Mouse (Mus musculus): ENCODE measurements around the gene Vkorc1l1. TPM values are rescaled to one million over a fixed set of nuclear protein-coding genes. Genes with fewer than 3 reads are reported as not detected.
"Not testable (repeated sequence)": the region's sequence is repeated elsewhere in the genome, so short reads cannot be mapped to it uniquely, and the experiment has no call there.

The Vkorc1l1 gene
- polyA plus RNA-seq, 1 experiment from 2014 or later: 15.2 TPM

DNA sequence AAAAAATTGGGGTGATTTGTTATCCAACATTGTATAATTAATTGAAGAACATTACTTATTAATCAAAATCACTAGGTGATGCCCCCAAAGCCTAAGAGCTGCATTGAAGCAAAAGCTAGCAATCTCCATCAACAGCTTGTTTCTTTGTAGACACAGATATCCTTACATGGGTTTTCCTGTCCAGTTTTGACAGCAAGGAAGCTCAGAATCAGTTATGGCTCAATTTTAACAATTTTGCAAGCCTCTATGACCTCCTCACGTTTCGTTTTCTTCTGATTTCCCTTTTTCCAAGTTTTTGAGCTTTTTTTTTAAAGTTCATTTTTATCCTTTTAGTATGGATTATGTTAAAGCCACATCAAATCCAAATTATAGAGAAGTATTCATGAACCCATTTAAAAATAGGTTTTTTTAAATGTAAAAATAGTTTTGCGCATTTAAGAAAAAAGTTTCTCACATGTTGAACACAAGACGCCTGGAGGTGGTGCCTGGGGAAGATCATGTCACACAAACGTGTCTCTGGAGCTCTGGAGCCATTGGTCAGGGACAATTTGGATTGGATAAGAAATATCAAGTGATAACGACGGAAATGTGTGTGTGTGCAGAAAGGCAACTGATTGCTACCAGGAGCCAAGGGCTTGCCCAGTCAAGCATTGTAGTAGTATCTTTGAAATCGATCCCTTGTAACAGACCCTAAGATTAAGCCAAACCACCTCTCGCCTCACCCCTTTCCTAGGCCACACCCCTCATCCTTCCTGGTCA, 855 bp upstream of the Vkorc1l1 start:
- Histone ChIP-seq H3K4me1 (ENCODE audit: insufficient read depth, low read depth, low read length) (no peaks in the 10 kb centered on the region), H3K27ac (ENCODE audit: low read length) (peak overlapping the region; percentile 43; the same call in 1 of the 2 replicates), H3K4me2 (replicated peaks; ENCODE audit: low read depth, low read length) (peak overlapping the region; percentile 57), H3K9ac (replicated peaks; ENCODE audit: low read depth) (no peak overlapping the region), H3K4me3 (ENCODE audit: low read depth, low read length) (peak overlapping the region; percentile 40), H3K36me3 (ENCODE audit: insufficient read depth, low read length) (no peaks in the 10 kb centered on the region), H3K27me3 (replicated peaks; ENCODE audit: insufficient read depth, low read length) (no peaks in the 10 kb centered on the region), H3K9me3 (ENCODE audit: low read length) (no peaks in the 10 kb centered on the region)
- 2% methylated on average over 9 of the region's 9 CpGs for WGBS
- DNase-seq (ENCODE audit: low spot score): peak; percentile 65
- TF ChIP-seq EP300 (IDR thresholded peaks at IDR 0.05) (peak; percentile 60; the same call in 1 of the 2 replicates), CTCF (IDR thresholded peaks at IDR 0.05) (no peak)
- peak; percentile 16 for ATAC-seq

DNA sequence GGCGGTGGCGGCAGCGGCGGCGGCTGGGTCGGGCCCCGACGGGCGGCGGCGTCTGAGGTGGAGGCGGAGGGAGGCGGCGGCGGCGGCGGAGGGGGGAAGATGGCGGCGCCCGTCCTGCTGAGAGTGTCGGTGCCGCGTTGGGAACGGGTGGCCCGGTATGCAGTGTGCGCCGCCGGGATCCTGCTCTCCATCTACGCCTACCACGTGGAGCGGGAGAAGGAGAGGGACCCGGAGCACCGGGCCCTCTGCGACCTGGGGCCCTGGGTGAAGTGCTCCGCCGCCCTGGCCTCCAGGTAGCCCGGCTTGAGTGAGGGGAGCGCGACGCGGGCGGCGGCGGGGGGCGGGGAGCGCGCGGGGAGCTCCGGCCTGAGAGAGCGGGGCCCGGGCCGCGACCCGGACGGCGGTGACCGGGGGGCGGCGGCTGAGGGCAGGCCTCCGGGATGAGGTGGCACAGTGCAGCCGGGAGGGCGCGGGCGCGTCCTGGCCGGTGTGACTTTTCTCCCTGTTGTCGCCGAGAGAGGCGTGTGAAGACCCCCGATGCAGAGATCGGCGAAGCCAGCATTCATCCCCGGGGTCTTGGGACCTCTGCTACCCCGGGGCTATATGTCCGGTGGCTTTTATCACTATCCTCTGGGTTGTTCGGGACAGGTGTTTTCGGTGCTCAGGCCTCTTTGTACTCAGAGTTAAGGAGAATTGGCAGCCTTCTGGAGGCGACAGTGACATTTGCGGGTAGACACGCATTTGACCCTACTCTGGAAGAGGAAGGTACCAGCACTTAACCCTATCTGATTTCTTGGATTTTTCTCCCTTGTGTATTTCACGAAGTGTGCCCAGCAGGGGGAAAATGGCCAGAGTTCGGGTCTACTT, 536 bp downstream of the Vkorc1l1 start:
- not testable (repeated sequence) for H3K36me3 ChIP-seq (ENCODE audit: insufficient read depth, low read length); H3K9me3 ChIP-seq (ENCODE audit: low read length); H3K4me1 ChIP-seq (ENCODE audit: insufficient read depth, low read depth, low read length); H3K27me3 ChIP-seq (replicated peaks; ENCODE audit: insufficient read depth, low read length)
- WGBS: under 1% methylated on average over 37 of the region's 82 CpGs
- ATAC-seq: peak; percentile 19
- peak overlapping the region; percentile 73 for H3K27ac ChIP-seq (ENCODE audit: low read length)
- H3K4me3 ChIP-seq (ENCODE audit: low read depth, low read length): peak overlapping the region; percentile 69
- peak; percentile 51 for DNase-seq (ENCODE audit: low spot score)
- peak overlapping the region; percentile 74 for H3K9ac ChIP-seq (replicated peaks; ENCODE audit: low read depth)
- peak overlapping the region; percentile 90 for H3K4me2 ChIP-seq (replicated peaks; ENCODE audit: low read depth, low read length)
- TF ChIP-seq CTCF (IDR thresholded peaks at IDR 0.05): 0 out of 2 replicates have a peak, but pooled peaks have one; percentile 18

DNA sequence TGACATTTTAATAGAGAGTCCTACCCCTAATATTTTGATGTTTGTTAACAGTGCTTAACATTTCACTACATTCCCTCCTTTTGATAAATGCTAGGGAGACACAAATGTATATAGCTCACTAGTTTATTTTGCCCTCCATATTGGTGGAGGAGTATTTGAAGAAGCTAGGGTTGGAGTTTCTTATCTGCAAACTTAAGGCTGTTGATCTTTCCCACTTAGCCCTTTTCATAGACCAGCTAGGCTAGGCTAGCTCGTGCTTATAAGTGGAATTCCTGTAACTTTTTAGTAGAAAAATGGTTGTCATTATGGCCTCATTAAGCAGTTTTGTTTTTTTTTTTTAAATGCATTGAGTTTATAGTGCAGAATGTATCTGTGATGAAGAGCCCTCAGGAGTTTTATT, 1.6 kb downstream of the Vkorc1l1 start:
- DNase-seq (ENCODE audit: low spot score) (no peak), ATAC-seq (no peak)
- no peaks in the 10 kb centered on the region for H3K27me3 ChIP-seq (replicated peaks; ENCODE audit: insufficient read depth, low read length)
- H3K36me3 ChIP-seq (ENCODE audit: insufficient read depth, low read length): no peaks in the 10 kb centered on the region
- 50% methylated on average over 1 of the region's 1 CpGs for WGBS
- no peak overlapping the region for H3K4me3 ChIP-seq (ENCODE audit: low read depth, low read length)
- TF ChIP-seq EP300 (IDR thresholded peaks at IDR 0.05) (no peak), CTCF (IDR thresholded peaks at IDR 0.05) (no peak)
- H3K27ac ChIP-seq (ENCODE audit: low read length): no peak overlapping the region
- H3K4me1 ChIP-seq (ENCODE audit: insufficient read depth, low read depth, low read length): no peaks in the 10 kb centered on the region
- H3K4me2 ChIP-seq (replicated peaks; ENCODE audit: low read depth, low read length): no peak overlapping the region
- H3K9me3 ChIP-seq (ENCODE audit: low read length): no peaks in the 10 kb centered on the region
- no peak overlapping the region for H3K9ac ChIP-seq (replicated peaks; ENCODE audit: low read depth)

DNA sequence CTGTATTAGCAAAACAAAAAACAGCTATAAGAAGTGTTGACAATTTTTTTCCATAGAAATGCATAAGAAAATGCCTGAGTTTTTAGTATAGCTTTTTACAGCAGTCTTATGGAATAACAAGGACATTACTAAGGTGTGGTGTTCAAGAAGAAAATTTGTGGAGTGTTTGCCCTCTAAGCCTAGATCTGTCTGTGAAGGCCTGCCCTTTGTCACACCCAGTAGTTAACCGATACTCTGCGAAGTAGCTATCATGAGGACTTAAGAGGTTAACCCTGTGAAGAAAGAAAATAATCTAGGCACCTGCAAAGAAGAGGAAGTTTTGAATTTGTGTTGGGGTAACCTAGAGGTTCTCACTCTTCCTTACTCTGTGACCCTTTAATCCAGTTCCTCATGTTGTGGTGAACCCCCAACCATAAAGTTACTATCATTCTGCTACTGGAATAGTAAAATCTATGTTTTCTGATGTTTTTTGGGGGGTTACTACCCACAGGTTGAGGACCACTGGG, 5.8 kb downstream of the Vkorc1l1 start:
- Histone ChIP-seq H3K9me3 (ENCODE audit: low read length) (no peaks in the 10 kb centered on the region), H3K27me3 (replicated peaks; ENCODE audit: insufficient read depth, low read length) (no peaks in the 10 kb centered on the region), H3K4me2 (replicated peaks; ENCODE audit: low read depth, low read length) (no peak overlapping the region), H3K4me3 (ENCODE audit: low read depth, low read length) (no peak overlapping the region), H3K9ac (replicated peaks; ENCODE audit: low read depth) (no peak overlapping the region), H3K27ac (ENCODE audit: low read length) (no peak overlapping the region), H3K36me3 (ENCODE audit: insufficient read depth, low read length) (no peaks in the 10 kb centered on the region), H3K4me1 (ENCODE audit: insufficient read depth, low read depth, low read length) (no peaks in the 10 kb centered on the region)
- TF ChIP-seq EP300 (IDR thresholded peaks at IDR 0.05): no peak
- TF ChIP-seq CTCF (IDR thresholded peaks at IDR 0.05): no peak
- 59% methylated on average over 2 of the region's 2 CpGs for WGBS
- DNase-seq (ENCODE audit: low spot score) (no peak), ATAC-seq (no peak)

DNA sequence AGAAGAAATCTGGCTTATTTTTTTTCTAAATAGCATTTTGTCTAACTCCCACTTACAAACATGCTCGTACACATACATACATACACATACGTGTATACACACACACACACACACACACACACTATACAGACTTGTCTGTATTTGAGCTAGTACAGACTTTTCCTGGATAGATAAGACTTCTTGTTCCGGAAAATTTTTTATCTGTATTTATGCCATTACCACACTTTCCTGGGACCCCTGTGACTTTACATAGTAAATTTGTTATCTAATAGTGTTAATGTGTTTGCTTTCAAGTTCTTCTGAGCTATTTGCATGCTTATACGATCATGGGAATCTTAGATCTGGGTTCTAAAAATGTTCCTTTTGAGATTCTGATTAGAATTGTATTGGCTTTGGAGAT, 10.4 kb downstream of the Vkorc1l1 start:
- H3K27ac ChIP-seq (ENCODE audit: low read length): no peak overlapping the region
- no peak for TF ChIP-seq EP300 (IDR thresholded peaks at IDR 0.05)
- no peak for TF ChIP-seq CTCF (IDR thresholded peaks at IDR 0.05)
- 87% methylated on average over 4 of the region's 4 CpGs for WGBS
- H3K9ac ChIP-seq (replicated peaks; ENCODE audit: low read depth): no peak overlapping the region
- no peak overlapping the region for H3K4me2 ChIP-seq (replicated peaks; ENCODE audit: low read depth, low read length)
- no peaks in the 10 kb centered on the region for H3K27me3 ChIP-seq (replicated peaks; ENCODE audit: insufficient read depth, low read length)
- H3K36me3 ChIP-seq (ENCODE audit: insufficient read depth, low read length): no peaks in the 10 kb centered on the region
- H3K9me3 ChIP-seq (ENCODE audit: low read length): no peaks in the 10 kb centered on the region
- H3K4me3 ChIP-seq (ENCODE audit: low read depth, low read length): no peak overlapping the region
- DNase-seq (ENCODE audit: low spot score) (no peak), ATAC-seq (no peak)
- no peaks in the 10 kb centered on the region for H3K4me1 ChIP-seq (ENCODE audit: insufficient read depth, low read depth, low read length)

All from lung, postnatal 0 days (tissue).